Mouse (Mus musculus): ENCODE results near the gene Ppp2r5c. TPM values are rescaled to one million over a fixed set of nuclear protein-coding genes. Genes with fewer than 3 reads are reported as not detected.

Ppp2r5c gene
- polyA plus RNA-seq, 1 experiment from 2014 or later: 66.0 TPM

- Histone ChIP-seq H3K9me3 (replicated peaks) (no peaks in the 10 kb centered on the region), H3K4me3 (replicated peaks) (no peak overlapping the region), H3K4me1 (replicated peaks) (peaks cover 15% of the 10 kb centered on the region), H3K9ac (no peak overlapping the region), H3K27ac (replicated peaks) (no peak overlapping the region), H3K36me3 (replicated peaks) (peaks cover 11% of the 10 kb centered on the region), H3K4me2 (no peak overlapping the region), H3K27me3 (no peaks in the 10 kb centered on the region)
- WGBS (ENCODE audit: insufficient replicate concordance): 88% methylated on average over 8 of the region's 8 CpGs
- no peak for ATAC-seq (ENCODE audit: insufficient read depth)
These were observed 94.1 kb downstream of the Ppp2r5c start for GRCm38 (mm10) chr12:110541001-110541400.

- Histone ChIP-seq H3K4me3 (replicated peaks) (no peak overlapping the region), H3K9me3 (replicated peaks) (no peaks in the 10 kb centered on the region), H3K4me2 (no peak overlapping the region), H3K27me3 (no peaks in the 10 kb centered on the region), H3K27ac (replicated peaks) (no peak overlapping the region), H3K4me1 (replicated peaks) (peaks cover 21% of the 10 kb centered on the region), H3K9ac (no peak overlapping the region), H3K36me3 (replicated peaks) (peaks cover 16% of the 10 kb centered on the region)
- no peak for ATAC-seq (ENCODE audit: insufficient read depth)
- 80% methylated on average over 5 of the region's 5 CpGs for WGBS (ENCODE audit: insufficient replicate concordance)
These were observed 94.6 kb downstream of the Ppp2r5c start for GRCm38 (mm10) chr12:110541528-110541927.

GRCm38 (mm10) chr12:110545040-110545701 is 98.3 kb downstream of the Ppp2r5c start:
- no peaks in the 10 kb centered on the region for H3K27me3 ChIP-seq
- H3K9me3 ChIP-seq (replicated peaks): no peaks in the 10 kb centered on the region
- no peak overlapping the region; the same call in 1 of the 2 replicates for H3K4me2 ChIP-seq
- 33% methylated on average over 4 of the region's 4 CpGs for WGBS (ENCODE audit: insufficient replicate concordance)
- peaks cover 49% of the 10 kb centered on the region for H3K36me3 ChIP-seq (replicated peaks)
- no peak overlapping the region for H3K4me3 ChIP-seq (replicated peaks)
- ATAC-seq (ENCODE audit: insufficient read depth): no peak
- peaks cover 36% of the 10 kb centered on the region for H3K4me1 ChIP-seq (replicated peaks)
- H3K9ac ChIP-seq: no peak overlapping the region
- no peak overlapping the region for H3K27ac ChIP-seq (replicated peaks)

- Histone ChIP-seq H3K4me2 (no peak overlapping the region), H3K4me1 (replicated peaks) (peaks cover 40% of the 10 kb centered on the region), H3K27ac (replicated peaks) (no peak overlapping the region), H3K9ac (no peak overlapping the region), H3K9me3 (replicated peaks) (no peaks in the 10 kb centered on the region), H3K4me3 (replicated peaks) (no peak overlapping the region), H3K36me3 (replicated peaks) (peaks cover 68% of the 10 kb centered on the region), H3K27me3 (no peaks in the 10 kb centered on the region)
- no peak for ATAC-seq (ENCODE audit: insufficient read depth)
- WGBS (ENCODE audit: insufficient replicate concordance): 92% methylated on average over 12 of the region's 12 CpGs
These were observed 100.7 kb downstream of the Ppp2r5c start for GRCm38 (mm10) chr12:110547573-110547972.

- ATAC-seq (ENCODE audit: insufficient read depth): peak; percentile 89
- Histone ChIP-seq H3K27me3 (no peaks in the 10 kb centered on the region), H3K9ac (no peak overlapping the region), H3K4me1 (replicated peaks) (peaks cover 37% of the 10 kb centered on the region), H3K9me3 (replicated peaks) (no peaks in the 10 kb centered on the region), H3K4me3 (replicated peaks) (no peak overlapping the region), H3K27ac (replicated peaks) (no peak overlapping the region), H3K4me2 (peak overlapping the region; percentile 25; the same call in 1 of the 2 replicates), H3K36me3 (replicated peaks) (peaks cover 86% of the 10 kb centered on the region)
- 59% methylated on average over 7 of the region's 7 CpGs for WGBS (ENCODE audit: insufficient replicate concordance)
These were observed 102.7 kb downstream of the Ppp2r5c start for GRCm38 (mm10) chr12:110549437-110550112.

GRCm38 (mm10) chr12:110550364-110550763 is 103.4 kb downstream of the Ppp2r5c start:
- no peak overlapping the region for H3K9ac ChIP-seq
- H3K4me1 ChIP-seq (replicated peaks): peaks cover 30% of the 10 kb centered on the region
- peak overlapping the region; percentile 25; the same call in 1 of the 2 replicates for H3K4me2 ChIP-seq
- WGBS (ENCODE audit: insufficient replicate concordance): 85% methylated on average over 15 of the region's 15 CpGs
- H3K27ac ChIP-seq (replicated peaks): peak overlapping the region; percentile 41; the same call in 1 of the 2 replicates
- no peak for ATAC-seq (ENCODE audit: insufficient read depth)
- H3K9me3 ChIP-seq (replicated peaks): no peaks in the 10 kb centered on the region
- peaks cover 94% of the 10 kb centered on the region for H3K36me3 ChIP-seq (replicated peaks)
- H3K4me3 ChIP-seq (replicated peaks): no peak overlapping the region
- no peaks in the 10 kb centered on the region for H3K27me3 ChIP-seq

- no peak for ATAC-seq (ENCODE audit: insufficient read depth)
- WGBS (ENCODE audit: insufficient replicate concordance): 86% methylated on average over 13 of the region's 13 CpGs
- Histone ChIP-seq H3K4me3 (replicated peaks) (no peak overlapping the region), H3K4me1 (replicated peaks) (peaks cover 17% of the 10 kb centered on the region), H3K36me3 (replicated peaks) (peaks cover 93% of the 10 kb centered on the region), H3K4me2 (no peak overlapping the region), H3K9ac (no peak overlapping the region), H3K9me3 (replicated peaks) (no peaks in the 10 kb centered on the region), H3K27ac (replicated peaks) (no peak overlapping the region), H3K27me3 (no peaks in the 10 kb centered on the region)
These were observed 105.2 kb downstream of the Ppp2r5c start for GRCm38 (mm10) chr12:110552113-110552512.

GRCm38 (mm10) chr12:110553362-110553761 is 106.4 kb downstream of the Ppp2r5c start:
- ATAC-seq (ENCODE audit: insufficient read depth): no peak
- H3K36me3 ChIP-seq (replicated peaks): peaks cover 93% of the 10 kb centered on the region
- WGBS (ENCODE audit: insufficient replicate concordance): 87% methylated on average over 5 of the region's 5 CpGs

GRCm38 (mm10) chr12:110555536-110556240 is 108.8 kb downstream of the Ppp2r5c start:
- Histone ChIP-seq H3K4me2 (no peak overlapping the region), H3K4me3 (replicated peaks) (no peak overlapping the region), H3K27ac (replicated peaks) (no peak overlapping the region), H3K27me3 (no peaks in the 10 kb centered on the region), H3K9ac (no peak overlapping the region), H3K36me3 (replicated peaks) (peaks cover 91% of the 10 kb centered on the region), H3K9me3 (replicated peaks) (no peaks in the 10 kb centered on the region), H3K4me1 (replicated peaks) (no peaks in the 10 kb centered on the region)
- 91% methylated on average over 21 of the region's 21 CpGs for WGBS (ENCODE audit: insufficient replicate concordance)
- ATAC-seq (ENCODE audit: insufficient read depth): no peak

More at GRCm38 (mm10) chr12:110553362-110553761, 106.4 kb downstream of the Ppp2r5c start:
- Histone ChIP-seq H3K27ac (replicated peaks) (no peak overlapping the region), H3K9ac (no peak overlapping the region), H3K27me3 (no peaks in the 10 kb centered on the region), H3K9me3 (replicated peaks) (no peaks in the 10 kb centered on the region), H3K4me2 (no peak overlapping the region), H3K4me1 (replicated peaks) (peaks cover 17% of the 10 kb centered on the region), H3K4me3 (replicated peaks) (no peak overlapping the region)

- H3K9me3 ChIP-seq (replicated peaks): no peaks in the 10 kb centered on the region
- 84% methylated on average over 18 of the region's 18 CpGs for WGBS (ENCODE audit: insufficient replicate concordance)
- no peak overlapping the region for H3K4me2 ChIP-seq
- no peaks in the 10 kb centered on the region for H3K4me1 ChIP-seq (replicated peaks)
- H3K36me3 ChIP-seq (replicated peaks): peaks cover 90% of the 10 kb centered on the region
- H3K27ac ChIP-seq (replicated peaks): no peak overlapping the region
- H3K4me3 ChIP-seq (replicated peaks): no peak overlapping the region
- H3K27me3 ChIP-seq: no peaks in the 10 kb centered on the region
- ATAC-seq (ENCODE audit: insufficient read depth): no peak
- H3K9ac ChIP-seq: no peak overlapping the region
These were observed 110.1 kb downstream of the Ppp2r5c start for GRCm38 (mm10) chr12:110556861-110557628.
